Mouse (Mus musculus) heart, embryonic 15.5 days (tissue): Measurements from ENCODE around the gene Cemip. TPM values are rescaled to one million over a fixed set of nuclear protein-coding genes. Genes with fewer than 3 reads are reported as not detected.
A peak's percentile ranks its signal among the peaks of the same experiment; 100 is the strongest.

Source experiments
- ATAC-seq: fragments of 200-750 bp; cut with Nextera tagmentation; replicated peaks from 2 replicates; pipeline ENCODE4 v1.8.0; 2017; ENCODE audit warnings: low read depth, moderate TSS enrichment; ENCODE audit not compliant: insufficient number of reproducible peaks, insufficient read depth, low FRiP score
- H3K27ac ChIP-seq: fragments of 300-500 bp; sonication (generic); 2 replicates; pipeline ENCODE4 v1.5.1; 2015; ENCODE audit warnings: mild to moderate bottlenecking, inconsistent platforms
- H3K27me3 ChIP-seq: fragments of 300-500 bp; sonication (generic); 2 replicates; pipeline ENCODE4 v1.6.1; 2015; ENCODE audit warnings: inconsistent platforms
- H3K36me3 ChIP-seq: fragments of 300-500 bp; sonication (generic); 2 replicates; pipeline ENCODE4 v1.6.1; 2015; ENCODE audit warnings: mild to moderate bottlenecking, inconsistent platforms
- H3K4me1 ChIP-seq: fragments of 300-500 bp; sonication (generic); replicated peaks from 2 replicates; pipeline ENCODE4 v1.6.1; 2015; ENCODE audit warnings: inconsistent platforms
- H3K4me2 ChIP-seq: fragments of 300-500 bp; sonication (generic); 2 replicates; pipeline ENCODE4 v1.6.1; 2015; ENCODE audit warnings: inconsistent platforms, mild to moderate bottlenecking, moderate library complexity
- H3K4me3 ChIP-seq: fragments of 300-500 bp; sonication (generic); 2 replicates; pipeline ENCODE4 v1.5.1; 2015; ENCODE audit warnings: mild to moderate bottlenecking, inconsistent platforms
- H3K9ac ChIP-seq: fragments of 300-500 bp; sonication (generic); 2 replicates; pipeline ENCODE4 v1.6.1; 2015; ENCODE audit warnings: mild to moderate bottlenecking, inconsistent platforms
- H3K9me3 ChIP-seq: fragments of 300-500 bp; sonication (generic); replicated peaks from 2 replicates; pipeline ENCODE4 v1.6.1; 2016; ENCODE audit warnings: inconsistent platforms
- WGBS: fragments of 180-500 bp; shearing (Covaris S2); methylation state at CpG from one replicate; pipeline ENCODE4 v1.1.7; 2015; ENCODE audit warnings: mixed read lengths; 5-methylcytosine and 5-hydroxymethylcytosine counted together
- polyA plus RNA-seq: library from polyadenylated mRNA; unstranded; fragments of >200 nt; fragmentation: Nextera tagmentation; extraction: Ambion mirVana; gene quantifications from 2 replicates; pipeline ENCODE4 v1.2.1, GENCODE M21; 2015

The Cemip gene
- polyA plus RNA-seq, 1 experiment from 2014 or later, result 0.60 TPM

DNA sequence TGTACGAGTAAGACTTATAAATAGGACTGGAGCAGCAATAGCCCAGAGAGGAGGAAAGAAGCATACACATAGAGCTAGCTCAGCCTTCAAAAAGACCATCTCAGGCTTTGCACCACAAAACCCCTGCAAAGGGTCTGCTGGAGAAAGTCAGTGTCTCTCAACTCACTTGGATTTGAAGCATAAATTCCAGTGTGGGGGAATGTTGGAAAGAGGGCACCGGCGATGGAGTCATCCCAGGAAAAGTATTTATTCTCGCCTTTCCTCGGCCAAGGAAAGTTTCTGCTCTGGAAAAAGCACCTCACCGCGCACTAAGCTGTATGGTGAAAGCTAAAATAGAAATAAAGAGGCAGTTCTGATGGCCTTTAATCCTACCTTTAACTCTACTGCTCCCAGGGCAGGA, 32.4 kb downstream of the Cemip start:
- WGBS, result 80% methylated on average over 7 of the region's 7 CpGs
- Histone ChIP-seq H3K27ac (no peak overlapping the region), H3K36me3 (no peaks in the 10 kb centered on the region), H3K9ac (no peak overlapping the region), H3K27me3 (no peaks in the 10 kb centered on the region), H3K4me3 (no peak overlapping the region), H3K9me3 (no peaks in the 10 kb centered on the region), H3K4me1 (0 out of 2 replicates have a peak, but pooled peaks cover 4% of the 10 kb centered on the region), H3K4me2 (no peak overlapping the region)
- ATAC-seq, result no peak

DNA sequence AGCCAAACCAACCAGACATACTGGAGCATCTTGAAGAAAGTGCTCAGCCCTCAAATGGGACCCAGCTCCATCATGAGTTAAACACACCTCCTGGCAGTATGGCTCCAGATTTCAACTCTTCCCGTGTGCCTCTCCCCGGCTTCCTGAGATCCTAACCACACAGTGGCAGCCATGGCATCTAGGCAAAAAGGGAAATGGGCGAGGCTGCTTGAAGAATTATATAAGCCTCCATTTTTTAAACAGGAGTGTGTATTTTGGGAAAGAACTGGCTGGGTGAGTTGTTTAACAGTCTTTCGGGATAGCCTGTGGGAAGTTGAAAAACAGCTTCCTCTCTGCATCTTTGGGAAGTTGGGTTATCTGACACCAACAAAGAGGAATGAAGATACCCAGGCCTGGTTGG, 34.9 kb downstream of the Cemip start:
- no peaks in the 10 kb centered on the region for H3K36me3 ChIP-seq
- no peak overlapping the region for H3K9ac ChIP-seq
- 73% methylated on average over 4 of the region's 4 CpGs for WGBS
- no peaks in the 10 kb centered on the region for H3K27me3 ChIP-seq
- no peak for ATAC-seq
- H3K4me3 ChIP-seq, result no peak overlapping the region
- H3K4me1 ChIP-seq, result 0 out of 2 replicates have a peak, but pooled peaks cover 4% of the 10 kb centered on the region
- H3K9me3 ChIP-seq, result no peaks in the 10 kb centered on the region
- H3K4me2 ChIP-seq, result no peak overlapping the region
- no peak overlapping the region for H3K27ac ChIP-seq

DNA sequence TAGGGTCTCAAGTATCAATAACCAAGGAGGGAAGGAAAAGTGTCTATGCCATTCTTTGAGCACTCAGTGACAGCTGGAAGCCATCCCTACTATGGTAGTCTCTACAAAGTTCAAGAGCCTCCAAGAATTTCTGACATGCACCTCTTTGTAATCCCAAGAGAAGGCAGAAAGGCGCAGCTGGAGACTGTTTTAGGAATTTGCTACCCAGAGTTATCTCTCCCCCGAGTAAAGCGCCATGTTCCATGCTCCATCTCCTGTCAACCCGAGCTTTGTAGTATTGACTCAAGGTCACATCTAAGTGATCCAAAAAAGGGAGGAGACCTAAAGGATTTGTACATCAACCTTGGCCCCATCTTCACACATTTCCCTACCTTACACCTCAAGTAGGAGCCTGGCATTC, 40.8 kb downstream of the Cemip start:
- Histone ChIP-seq H3K4me1 (no peaks in the 10 kb centered on the region), H3K4me3 (no peak overlapping the region), H3K27me3 (no peaks in the 10 kb centered on the region), H3K4me2 (no peak overlapping the region), H3K27ac (no peak overlapping the region), H3K9ac (no peak overlapping the region), H3K9me3 (no peaks in the 10 kb centered on the region), H3K36me3 (no peaks in the 10 kb centered on the region)
- WGBS, result 65% methylated on average over 4 of the region's 4 CpGs
- no peak for ATAC-seq

DNA sequence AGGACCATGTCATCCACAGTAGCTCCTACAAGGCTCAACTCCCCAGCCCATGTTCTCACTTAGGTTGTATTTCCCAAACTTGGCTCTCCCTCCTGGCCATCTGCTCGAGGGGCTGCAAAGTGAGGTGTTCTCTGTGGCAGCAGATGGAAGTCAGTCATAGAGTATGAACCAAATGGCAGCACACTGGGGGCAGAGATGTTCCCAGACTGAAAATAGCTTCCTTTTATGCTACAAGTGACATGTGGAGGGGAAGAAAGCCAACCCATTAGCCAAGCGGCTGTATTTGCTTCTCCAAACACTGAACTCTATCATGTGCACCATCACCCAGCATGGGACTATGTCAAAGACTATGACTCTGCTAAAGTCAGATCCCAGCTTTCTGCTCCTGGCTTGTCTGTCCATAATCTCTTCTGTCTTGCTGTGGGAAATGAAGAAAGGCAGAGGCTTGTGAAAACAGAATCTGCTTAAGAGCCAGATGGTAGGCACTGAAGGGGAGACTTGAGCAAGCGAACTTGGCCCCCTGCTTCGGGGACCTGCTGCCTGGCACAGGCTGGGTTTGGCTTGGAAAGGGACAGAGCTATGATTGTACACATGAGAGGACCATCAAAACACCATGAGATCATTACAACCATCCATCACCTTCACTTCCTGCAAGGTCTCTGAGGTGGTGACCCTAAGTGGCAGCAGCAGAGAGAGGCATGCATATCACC, 41.6 kb downstream of the Cemip start:
- no peak overlapping the region for H3K9ac ChIP-seq
- WGBS, result 72% methylated on average over 4 of the region's 4 CpGs

DNA sequence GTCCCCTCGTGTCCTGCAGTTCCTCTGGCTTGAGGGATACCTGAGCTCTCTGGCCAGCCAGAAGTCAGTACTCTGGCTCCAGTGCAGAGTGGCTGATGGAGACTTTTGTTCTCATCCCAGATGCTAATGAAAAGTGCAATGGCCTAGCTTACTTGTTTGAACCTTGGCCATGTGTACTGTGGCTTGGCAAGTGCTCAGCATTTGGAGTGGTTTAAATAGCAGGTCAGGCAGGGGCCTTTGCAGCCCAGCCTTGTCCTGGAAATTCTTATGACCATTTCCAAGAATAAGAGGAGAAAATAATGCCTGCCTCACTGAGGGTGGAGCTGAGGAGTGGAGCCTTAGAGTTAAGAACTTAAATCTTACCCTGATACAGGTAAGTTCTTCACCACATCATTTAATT, 43.6 kb downstream of the Cemip start:
- no peak for ATAC-seq
- Histone ChIP-seq H3K4me1 (no peaks in the 10 kb centered on the region), H3K27me3 (no peaks in the 10 kb centered on the region), H3K9me3 (no peaks in the 10 kb centered on the region), H3K9ac (no peak overlapping the region), H3K27ac (no peak overlapping the region), H3K36me3 (no peaks in the 10 kb centered on the region), H3K4me3 (no peak overlapping the region), H3K4me2 (no peak overlapping the region)
- WGBS, result 64% methylated on average over 1 of the region's 1 CpGs

More for the DNA sequence above, 41.6 kb downstream of the Cemip start:
- Histone ChIP-seq H3K36me3 (no peaks in the 10 kb centered on the region), H3K27me3 (no peaks in the 10 kb centered on the region), H3K27ac (no peak overlapping the region), H3K4me2 (no peak overlapping the region), H3K9me3 (no peaks in the 10 kb centered on the region), H3K4me3 (no peak overlapping the region), H3K4me1 (no peaks in the 10 kb centered on the region)
- ATAC-seq, result no peak

DNA sequence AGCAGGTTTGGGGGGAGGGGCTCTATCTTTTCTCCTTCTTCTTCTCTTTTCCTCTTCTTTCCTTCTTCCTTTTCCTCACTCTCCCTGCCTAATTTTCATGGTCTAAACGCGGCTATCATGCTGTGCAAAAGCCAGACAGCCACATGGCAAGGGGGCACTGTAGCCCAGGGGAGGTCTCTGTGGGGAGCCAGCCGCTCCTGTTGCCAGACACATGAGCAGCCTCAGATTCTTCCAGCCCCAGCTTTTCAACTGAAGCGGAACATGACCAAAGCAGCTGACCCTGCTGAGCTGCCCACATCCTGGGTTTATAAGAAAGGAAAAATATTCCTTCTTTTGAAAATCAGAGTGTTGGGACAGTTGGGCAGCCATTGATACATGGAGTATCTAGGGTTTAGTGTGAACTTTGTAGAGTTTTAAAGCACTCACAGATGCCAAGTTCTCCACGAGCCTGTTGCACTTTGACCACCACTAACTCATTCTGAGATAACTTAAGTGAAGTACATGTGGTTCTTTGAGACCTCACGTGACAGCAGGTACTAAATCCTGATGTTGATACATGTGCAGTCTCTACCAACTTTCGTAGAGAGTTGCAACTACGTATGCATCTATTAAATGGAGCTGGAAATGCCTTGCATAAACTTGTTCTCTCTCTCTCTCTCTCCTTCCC, 46.3 kb downstream of the Cemip start:
- H3K4me3 ChIP-seq, result no peak overlapping the region
- H3K9me3 ChIP-seq, result no peaks in the 10 kb centered on the region
- H3K4me1 ChIP-seq, result no peaks in the 10 kb centered on the region
- H3K36me3 ChIP-seq, result no peaks in the 10 kb centered on the region
- ATAC-seq, result no peak
- H3K9ac ChIP-seq, result no peak overlapping the region
- H3K27me3 ChIP-seq, result no peaks in the 10 kb centered on the region
- no peak overlapping the region for H3K27ac ChIP-seq
- H3K4me2 ChIP-seq, result no peak overlapping the region
- WGBS, result 63% methylated on average over 8 of the region's 8 CpGs

DNA sequence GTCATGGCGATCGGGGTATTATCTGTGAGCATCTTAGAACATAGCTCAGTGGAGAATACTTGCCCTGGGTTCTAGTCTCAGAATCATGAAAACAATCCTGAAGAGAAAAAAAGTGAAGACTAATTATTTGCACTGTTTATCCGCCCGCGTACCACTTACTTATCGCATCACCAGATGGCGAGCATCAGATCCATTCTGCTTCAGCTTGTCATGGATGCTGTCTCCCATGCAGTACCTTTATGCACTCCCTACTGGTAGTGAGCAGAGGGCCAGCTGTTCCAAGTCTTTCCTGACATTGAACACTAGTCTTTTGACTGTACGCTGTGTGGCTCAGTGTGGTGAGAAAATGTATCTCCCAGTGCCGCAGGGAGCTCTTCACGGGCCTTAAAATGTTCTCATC, 47.7 kb downstream of the Cemip start:
- H3K9me3 ChIP-seq, result no peaks in the 10 kb centered on the region
- no peak overlapping the region for H3K9ac ChIP-seq
- no peaks in the 10 kb centered on the region for H3K27me3 ChIP-seq
- H3K36me3 ChIP-seq, result no peaks in the 10 kb centered on the region
- ATAC-seq, result no peak
- no peaks in the 10 kb centered on the region for H3K4me1 ChIP-seq
- no peak overlapping the region for H3K4me3 ChIP-seq
- H3K27ac ChIP-seq, result no peak overlapping the region
- H3K4me2 ChIP-seq, result no peak overlapping the region
- 91% methylated on average over 10 of the region's 10 CpGs for WGBS

DNA sequence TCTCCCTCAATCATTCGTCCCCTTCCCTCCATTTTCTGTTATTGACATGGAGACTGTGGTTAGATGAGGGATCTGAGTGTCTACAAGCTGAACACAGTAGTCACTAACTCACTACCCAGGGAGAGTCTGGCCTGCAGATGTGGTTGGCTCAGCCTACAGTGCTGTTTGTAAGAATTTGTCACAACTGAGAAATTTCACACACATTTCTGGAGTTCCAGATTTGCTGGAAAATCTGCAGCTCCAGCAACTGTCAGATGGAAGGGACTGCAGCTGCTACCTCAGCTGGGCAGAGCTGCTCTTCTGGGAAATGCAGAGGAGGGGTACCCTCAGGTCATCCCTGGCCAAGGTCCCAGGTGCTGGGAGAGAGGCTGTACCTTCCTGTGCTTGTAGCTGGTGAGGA, 53.5 kb downstream of the Cemip start:
- no peaks in the 10 kb centered on the region for H3K27me3 ChIP-seq
- H3K4me3 ChIP-seq, result no peak overlapping the region
- WGBS, result 80% methylated on average over 1 of the region's 1 CpGs
- H3K9ac ChIP-seq, result no peak overlapping the region
- peaks cover 14% of the 10 kb centered on the region for H3K4me1 ChIP-seq
- H3K27ac ChIP-seq, result no peak overlapping the region
- H3K36me3 ChIP-seq, result no peaks in the 10 kb centered on the region
- ATAC-seq, result no peak
- no peaks in the 10 kb centered on the region for H3K9me3 ChIP-seq
- H3K4me2 ChIP-seq, result no peak overlapping the region

DNA sequence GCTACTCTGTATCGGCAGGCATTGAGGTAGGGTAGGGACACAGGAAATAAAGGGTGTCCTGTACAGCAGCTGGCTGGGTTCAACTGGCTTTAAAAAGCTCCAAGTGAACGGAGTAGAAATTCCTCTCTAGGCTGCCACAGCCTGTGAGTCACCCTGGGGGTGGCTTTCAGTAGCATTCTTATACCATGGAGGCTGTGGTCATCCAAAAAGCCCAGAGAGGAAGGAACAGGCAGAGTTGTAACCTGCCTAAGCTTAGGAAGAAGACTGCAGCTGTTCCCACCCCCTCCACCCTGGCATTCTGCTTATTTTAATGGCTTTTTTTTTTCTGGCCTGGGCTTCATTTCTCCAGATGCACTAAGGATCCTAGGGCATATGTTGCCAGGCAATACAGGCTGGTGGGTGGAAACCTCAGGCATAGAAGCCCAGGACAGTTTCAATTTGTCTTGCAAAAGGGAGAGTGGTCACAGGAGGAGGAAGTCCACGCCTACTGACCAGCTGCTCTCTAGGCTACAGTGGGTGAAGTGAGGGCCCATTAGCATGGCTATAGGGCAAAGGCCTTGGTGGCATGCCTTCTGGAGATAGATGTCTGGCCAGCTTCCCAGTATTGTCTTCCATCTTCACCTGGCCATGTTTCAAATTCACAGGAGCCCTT, 57.1 kb downstream of the Cemip start:
- H3K27me3 ChIP-seq, result no peaks in the 10 kb centered on the region
- ATAC-seq, result peak; percentile 54; the same call in 1 of the 2 replicates
- no peaks in the 10 kb centered on the region for H3K9me3 ChIP-seq
- no peak overlapping the region for H3K27ac ChIP-seq
- WGBS, result 27% methylated on average over 3 of the region's 3 CpGs
- H3K4me2 ChIP-seq, result no peak overlapping the region
- no peak overlapping the region for H3K4me3 ChIP-seq
- H3K9ac ChIP-seq, result no peak overlapping the region
- peaks cover 18% of the 10 kb centered on the region for H3K4me1 ChIP-seq
- no peaks in the 10 kb centered on the region for H3K36me3 ChIP-seq

DNA sequence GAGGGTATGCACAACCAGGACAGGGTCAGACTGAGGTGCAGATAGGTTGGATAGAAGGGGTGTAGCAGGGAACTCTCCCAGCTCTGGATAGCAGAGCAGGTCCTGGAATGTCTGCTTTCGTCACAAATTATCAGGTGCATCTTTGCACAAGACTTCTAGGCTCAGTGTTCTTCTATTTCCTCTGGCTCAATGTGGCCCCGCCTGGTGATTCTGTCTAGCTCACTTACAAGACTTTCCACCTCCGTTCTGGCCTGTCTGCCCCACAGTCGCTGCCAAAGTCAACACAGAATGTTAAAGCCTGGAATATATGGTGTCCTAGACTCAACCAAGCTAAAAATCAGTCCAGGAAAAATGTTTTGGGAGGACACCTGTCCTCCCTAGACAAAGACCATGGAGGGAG, 57.9 kb downstream of the Cemip start:
- Histone ChIP-seq H3K27ac (no peak overlapping the region), H3K9ac (no peak overlapping the region), H3K27me3 (no peaks in the 10 kb centered on the region), H3K4me2 (no peak overlapping the region), H3K9me3 (no peaks in the 10 kb centered on the region), H3K4me3 (no peak overlapping the region), H3K4me1 (peaks cover 18% of the 10 kb centered on the region), H3K36me3 (no peaks in the 10 kb centered on the region)
- peak; percentile 51 for ATAC-seq
- 52% methylated on average over 4 of the region's 4 CpGs for WGBS

DNA sequence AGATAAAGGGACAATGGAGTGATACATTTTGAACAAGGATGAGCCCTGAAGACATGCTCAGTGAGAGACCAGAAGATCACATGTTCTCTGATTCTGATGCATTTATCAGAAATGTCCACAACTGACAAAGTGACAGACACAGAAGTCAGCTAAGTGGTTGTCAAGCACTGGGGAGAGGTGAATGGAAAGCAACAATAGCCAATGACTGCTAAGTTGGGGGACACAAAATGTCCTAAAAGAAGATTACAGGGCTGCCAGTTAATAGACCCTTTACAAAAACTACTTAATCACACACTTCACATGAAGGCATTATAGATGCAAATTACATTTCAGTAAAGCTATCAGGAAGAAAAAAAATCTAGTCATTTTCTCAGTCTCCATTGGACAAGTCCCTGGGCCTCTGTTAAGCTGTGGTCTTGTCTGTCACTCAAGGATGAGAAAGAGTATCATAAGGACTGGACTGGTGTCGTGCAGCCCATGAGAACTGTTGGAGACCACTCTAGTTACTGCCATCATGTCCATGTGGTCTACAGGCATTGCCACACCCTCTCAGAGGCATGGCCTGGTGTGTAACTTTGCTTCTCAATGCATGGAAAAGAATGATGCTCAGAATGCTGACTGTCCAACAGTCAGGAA, 59.2 kb downstream of the Cemip start:
- 76% methylated on average over 1 of the region's 1 CpGs for WGBS
- ATAC-seq, result no peak
- no peaks in the 10 kb centered on the region for H3K36me3 ChIP-seq

More for the DNA sequence above, 59.2 kb downstream of the Cemip start:
- no peak overlapping the region for H3K9ac ChIP-seq
- H3K4me1 ChIP-seq, result peaks cover 18% of the 10 kb centered on the region
- no peak overlapping the region for H3K27ac ChIP-seq
- H3K4me2 ChIP-seq, result no peak overlapping the region
- no peaks in the 10 kb centered on the region for H3K9me3 ChIP-seq
- H3K4me3 ChIP-seq, result no peak overlapping the region
- no peaks in the 10 kb centered on the region for H3K27me3 ChIP-seq
